ENCODE assay signal across 10 mouse cellular contexts in genomic region chr11:79069453-79070153, GRCm38 (mm10).
DNase-seq lines count a peak whose midpoint lies in the region; ATAC-seq and TF ChIP-seq lines count a peak whose summit lies in the region.
"Had no signal": no experiment of that assay in that cellular context is flagged by ENCODE, and none has a peak within 500 bp of the region (broad histone marks: within the 10 kb centered on the region; RNA-seq: fewer than 3 reads in every experiment).

No protein-coding gene starts in this region.

- peaks cover 9 to 17% of the 10 kb centered on the region in 2 experiments for H3K4me1 ChIP-seq in MEL (ENCODE audit: control insufficient read depth in 1 of 2, insufficient read depth in 2 of 2, low read length in 2 of 2)
- peaks cover 55% of the 10 kb centered on the region for H3K4me1 ChIP-seq in heart, embryonic 16.5 days (ENCODE audit: control insufficient read depth, insufficient read depth, low read length)
- H3K4me1 ChIP-seq in lung, embryonic 14.5 days (ENCODE audit: insufficient read depth): peaks cover 3% of the 10 kb centered on the region; the same call in 1 of the 2 replicates

- no peak overlapping the region for H3K4me3 ChIP-seq in MEL (ENCODE audit: control insufficient read depth in 1 of 2, insufficient read depth in 1 of 2, low read depth in 2 of 2, low read length in 2 of 2)
- no peak overlapping the region for H3K4me3 ChIP-seq in heart, embryonic 16.5 days (ENCODE audit: low read length)
- H3K4me3 ChIP-seq in lung, embryonic 14.5 days (ENCODE audit: low read depth, low read length): no peak overlapping the region

- DNase-seq in embryo, embryonic 10.5 days (ENCODE audit: low spot score): peak; percentile 35
- DNase-seq in embryo, embryonic 9.5 days (ENCODE audit: extremely low spot score): no peak
- peak; percentile 40 for DNase-seq in MEL (ENCODE audit: low read depth, low spot score)
- peak; percentile 48 for DNase-seq in lung, embryonic 14.5 days
- no peak for DNase-seq in right cerebral cortex, postnatal 10 days (ENCODE audit: low spot score in 2 of 2)
- no peak for DNase-seq in thymus, postnatal 4 days
- DNase-seq in left cerebral cortex, postnatal 14 days (ENCODE audit: low spot score in 2 of 2): no peak
- DNase-seq: cerebellum, adult 11 months had no signal

- H3K9ac ChIP-seq in MEL (ENCODE audit: control insufficient read depth, low read depth, low read length, poor library complexity, severe bottlenecking): no peak overlapping the region
- peak overlapping the region; percentile 41; the same call in 1 of the 2 replicates for H3K9ac ChIP-seq in heart, embryonic 16.5 days (ENCODE audit: low read length)
- peak overlapping the region; percentile 4; the same call in 1 of the 2 replicates for H3K9ac ChIP-seq in lung, embryonic 14.5 days

- peak in 1 of 2 experiments; percentile 41; a peak in 2 of 4 replicates for TF ChIP-seq EP300 in MEL (IDR thresholded peaks at IDR 0.05; ENCODE audit: low read depth in 1 of 2, low read length in 2 of 2)

- no peaks in the 10 kb centered on the region for H3K9me3 ChIP-seq in MEL (replicated peaks; ENCODE audit: insufficient read depth, low read length)
- H3K9me3 ChIP-seq in heart, embryonic 16.5 days (replicated peaks; ENCODE audit: control insufficient read depth, low read length): no peaks in the 10 kb centered on the region
- no peaks in the 10 kb centered on the region for H3K9me3 ChIP-seq in lung, embryonic 14.5 days (ENCODE audit: low read depth, low read length)

- H3K27me3 ChIP-seq in MEL (ENCODE audit: control insufficient read depth in 1 of 2, insufficient read depth in 2 of 2, low read length in 2 of 2): no peaks in the 10 kb centered on the region
- no peaks in the 10 kb centered on the region for H3K27me3 ChIP-seq in heart, embryonic 16.5 days (ENCODE audit: control insufficient read depth, insufficient read depth, low read length)
- H3K27me3 ChIP-seq in lung, embryonic 14.5 days (ENCODE audit: insufficient read depth, low read length): no peaks in the 10 kb centered on the region
- H3K27me3 ChIP-seq: Patski had no signal

- peak; percentile 65 for ATAC-seq in heart, embryonic 16.5 days (replicated peaks; ENCODE audit: extremely low read depth, insufficient read depth, low FRiP score)
- ATAC-seq in lung, embryonic 14.5 days (ENCODE audit: insufficient read depth): peak; percentile 45; the same call in 1 of the 2 replicates
- ATAC-seq: Patski had no signal

- no peaks in the 10 kb centered on the region for H3K79me2 ChIP-seq in MEL (ENCODE audit: control insufficient read depth, insufficient read depth, low read length, poor library complexity)

- no peak for TF ChIP-seq CTCF in MEL (IDR thresholded peaks at IDR 0.05 in 2 of 3, conservative IDR thresholded peaks at IDR 0.05 in 1 of 3; ENCODE audit: control insufficient read depth in 1 of 3, insufficient read depth in 1 of 3, low read depth in 2 of 3, low read length in 3 of 3, poor library complexity in 1 of 3, severe bottlenecking in 1 of 3)
- no peak for TF ChIP-seq CTCF in lung, embryonic 14.5 days (IDR thresholded peaks at IDR 0.05; ENCODE audit: low read depth)

- no peak overlapping the region for H3K27ac ChIP-seq in MEL (ENCODE audit: control insufficient read depth, low read depth, low read length)
- H3K27ac ChIP-seq in heart, embryonic 16.5 days (ENCODE audit: low read length): peak overlapping the region; percentile 80
- H3K27ac ChIP-seq in lung, embryonic 14.5 days (ENCODE audit: low read depth): peak overlapping the region; percentile 2

- peaks cover 0 to 16% of the 10 kb centered on the region in 2 experiments; a peak in 2 of 4 replicates for H3K36me3 ChIP-seq in MEL (ENCODE audit: control insufficient read depth in 1 of 2, insufficient read depth in 2 of 2, low read length in 2 of 2)
- H3K36me3 ChIP-seq in heart, embryonic 16.5 days (ENCODE audit: control insufficient read depth, insufficient read depth): peaks cover 4% of the 10 kb centered on the region
- H3K36me3 ChIP-seq in lung, embryonic 14.5 days (ENCODE audit: insufficient read depth): peaks cover 15% of the 10 kb centered on the region; the same call in 1 of the 2 replicates

- WGBS in heart, embryonic 16.5 days: 31% methylated on average over 9 of the region's 10 CpGs
- WGBS in lung, embryonic 14.5 days: 29% methylated on average over 9 of the region's 10 CpGs

- intact Hi-C loops in left cerebral cortex, postnatal 14 days (cut with DNase I): no loop called here

- no peak for TF ChIP-seq POLR2A in MEL (IDR thresholded peaks at IDR 0.05; ENCODE audit: control insufficient read depth in 1 of 2, insufficient read depth in 1 of 2, low read depth in 1 of 2, low read length in 2 of 2, poor library complexity in 1 of 2)

- TF ChIP-seq RAD21 in MEL (IDR thresholded peaks at IDR 0.05; ENCODE audit: low read depth, low read length): no peak

- H3K4me2 ChIP-seq in heart, embryonic 16.5 days (ENCODE audit: low read depth, low read length): no peak overlapping the region
- H3K4me2 ChIP-seq in lung, embryonic 14.5 days: no peak overlapping the region

TF ChIP-seq in MEL, 35 proteins besides CTCF, POLR2A, EP300 and RAD21:
- TF ChIP-seq POLR2AphosphoS5 (IDR thresholded peaks at IDR 0.05; ENCODE audit: borderline replicate concordance, low read depth, low read length) (no peak), TBP (IDR thresholded peaks at IDR 0.05; ENCODE audit: low read depth, low read length) (no peak), SIN3A (IDR thresholded peaks at IDR 0.05; ENCODE audit: low read length) (peak; percentile 44; the same call in 1 of the 2 replicates), TAL1 (IDR thresholded peaks at IDR 0.05; ENCODE audit: low read length) (peak; percentile 80), CHD2 (IDR thresholded peaks at IDR 0.05; ENCODE audit: low read length) (no peak), E2F4 (IDR thresholded peaks at IDR 0.05; ENCODE audit: borderline replicate concordance, low read depth, low read length) (no peak), GATA1 (IDR thresholded peaks at IDR 0.05; ENCODE audit: low read depth, low read length) (no peak), RCOR1 (IDR thresholded peaks at IDR 0.05; ENCODE audit: low read depth, low read length) (no peak), KAT2A (conservative IDR thresholded peaks at IDR 0.05; ENCODE audit: low read depth, low read length) (no peak), MAX (IDR thresholded peaks at IDR 0.05; ENCODE audit: low read length) (no peak), MYB (IDR thresholded peaks at IDR 0.05; ENCODE audit: low read depth, low read length) (no peak), TCF12 (IDR thresholded peaks at IDR 0.05; ENCODE audit: low read depth, low read length) (0 out of 2 replicates have a peak, but pooled peaks have one; percentile 15), NELFE (IDR thresholded peaks at IDR 0.05; ENCODE audit: low read depth, low read length) (no peak), MXI1 (IDR thresholded peaks at IDR 0.05; ENCODE audit: low read depth, low read length) (peak; percentile 58; the same call in 1 of the 2 replicates), ZKSCAN1 (IDR thresholded peaks at IDR 0.05; ENCODE audit: low read depth, low read length) (no peak), BHLHE40 (IDR thresholded peaks at IDR 0.05; ENCODE audit: borderline replicate concordance, low read depth, low read length) (no peak), MAZ (IDR thresholded peaks at IDR 0.05; ENCODE audit: low read depth, low read length) (no peak), MYC (IDR thresholded peaks at IDR 0.05; ENCODE audit: low read depth, low read length) (no peak), MAFK (IDR thresholded peaks at IDR 0.05; ENCODE audit: borderline replicate concordance, low read depth, low read length) (no peak), ZC3H11A (IDR thresholded peaks at IDR 0.05; ENCODE audit: low read depth, low read length) (no peak), USF1 (IDR thresholded peaks at IDR 0.05; ENCODE audit: low read depth, low read length) (no peak)
TF ChIP-seq in MEL: peak in this region for 4.

Comparison
In these comparisons a context has a peak if more than half of its experiments do, and no peak if none do; other contexts are left out.
1. DNase-seq: peak in embryo, embryonic 10.5 days (single experiment), MEL (single experiment) and lung, embryonic 14.5 days (single experiment); none in embryo, embryonic 9.5 days (single experiment), right cerebral cortex, postnatal 10 days (0 of 2), thymus, postnatal 4 days (single experiment) and left cerebral cortex, postnatal 14 days (0 of 2).